Comparison of ENCODE assay signal across 7 mouse cellular contexts in genomic region chr5:25058853-25059741, GRCm38 (mm10). TPM values are rescaled to one million over a fixed set of nuclear protein-coding genes. Genes with fewer than 3 reads are reported as not detected.
DNase-seq lines count a peak whose midpoint lies in the region; ATAC-seq lines count a peak whose summit lies in the region.

No protein-coding gene starts in this region.

- H3K4me2 ChIP-seq in lung, embryonic 15.5 days, result peak overlapping the region; percentile 19; the same call in 1 of the 2 replicates
- H3K4me2 ChIP-seq in hindbrain, embryonic 14.5 days (replicated peaks), result peak overlapping the region; percentile 23
- H3K4me2 ChIP-seq in midbrain, embryonic 12.5 days (replicated peaks), result peak overlapping the region; percentile 18

- WGBS in lung, embryonic 15.5 days, result 20% methylated on average over 21 of the region's 21 CpGs
- WGBS in hindbrain, embryonic 14.5 days, result 15% methylated on average over 21 of the region's 21 CpGs
- 25% methylated on average over 21 of the region's 21 CpGs for WGBS in midbrain, embryonic 12.5 days

- ATAC-seq in lung, embryonic 15.5 days (ENCODE audit: borderline replicate concordance, extremely low read depth, low FRiP score, low TSS enrichment), result peak; percentile 41; the same call in 1 of the 2 replicates
- ATAC-seq in hindbrain, embryonic 14.5 days (ENCODE audit: low FRiP score), result peak; percentile 44; the same call in 1 of the 2 replicates
- ATAC-seq in midbrain, embryonic 12.5 days (ENCODE audit: low FRiP score, low read depth), result 0 out of 2 replicates have a peak, but pooled peaks have one; percentile 38

- H3K27ac ChIP-seq in lung, embryonic 15.5 days, result no peak overlapping the region
- no peak overlapping the region for H3K27ac ChIP-seq in hindbrain, embryonic 14.5 days
- H3K27ac ChIP-seq in midbrain, embryonic 12.5 days (replicated peaks), result no peak overlapping the region

- H3K9me3 ChIP-seq in lung, embryonic 15.5 days, result no peaks in the 10 kb centered on the region
- H3K9me3 ChIP-seq in hindbrain, embryonic 14.5 days (ENCODE audit: control insufficient read depth, low read length), result no peaks in the 10 kb centered on the region
- H3K9me3 ChIP-seq in midbrain, embryonic 12.5 days, result no peaks in the 10 kb centered on the region

- H3K9ac ChIP-seq in lung, embryonic 15.5 days, result no peak overlapping the region
- H3K9ac ChIP-seq in hindbrain, embryonic 14.5 days, result peak overlapping the region; percentile 9; the same call in 1 of the 2 replicates
- H3K9ac ChIP-seq in midbrain, embryonic 12.5 days (replicated peaks), result 0 out of 2 replicates have a peak overlapping the region, but pooled peaks have one; percentile 34

- DNase-seq in lung, postnatal 14 days, result no peak
- peak; percentile 11 for DNase-seq in embryo, embryonic 9.5 days (ENCODE audit: extremely low spot score)
- DNase-seq in hindbrain, embryonic 14.5 days (ENCODE audit: low spot score), result peak; percentile 31
- no peak for DNase-seq in thymus, postnatal 10 days (ENCODE audit: low spot score in 2 of 2)
- no peak for DNase-seq in spleen, postnatal 10 days (ENCODE audit: low spot score in 2 of 2)

- no peak overlapping the region for H3K4me3 ChIP-seq in lung, embryonic 15.5 days
- no peak overlapping the region for H3K4me3 ChIP-seq in hindbrain, embryonic 14.5 days (replicated peaks; ENCODE audit: low read length)
- H3K4me3 ChIP-seq in midbrain, embryonic 12.5 days, result no peak overlapping the region

- H3K36me3 ChIP-seq in lung, embryonic 15.5 days, result no peaks in the 10 kb centered on the region
- no peaks in the 10 kb centered on the region for H3K36me3 ChIP-seq in hindbrain, embryonic 14.5 days (replicated peaks; ENCODE audit: control insufficient read depth, insufficient read depth)
- H3K36me3 ChIP-seq in midbrain, embryonic 12.5 days, result no peaks in the 10 kb centered on the region

- no peaks in the 10 kb centered on the region for H3K27me3 ChIP-seq in lung, embryonic 15.5 days
- no peaks in the 10 kb centered on the region for H3K27me3 ChIP-seq in hindbrain, embryonic 14.5 days (ENCODE audit: control insufficient read depth, insufficient read depth, low read length)
- peaks cover 37% of the 10 kb centered on the region for H3K27me3 ChIP-seq in midbrain, embryonic 12.5 days

- peaks cover 34% of the 10 kb centered on the region for H3K4me1 ChIP-seq in lung, embryonic 15.5 days
- peaks cover 25% of the 10 kb centered on the region for H3K4me1 ChIP-seq in hindbrain, embryonic 14.5 days (replicated peaks; ENCODE audit: control insufficient read depth, insufficient read depth, low read length)
- peaks cover 26% of the 10 kb centered on the region for H3K4me1 ChIP-seq in midbrain, embryonic 12.5 days

RNA-seq across cellular contexts. Expression of gene Prkag2, which starts 41.3 kb away (rescaled TPM):
- polyA plus RNA-seq in lung, embryonic 15.5 days (2015; fragmentation: Nextera tagmentation; extraction: Ambion mirVana), result 27.9 and 30.2 TPM in 2 replicates
- 105 and 106 TPM in 2 replicates for polyA plus RNA-seq in hindbrain, embryonic 14.5 days (2014; fragmentation: Nextera tagmentation; extraction: Ambion mirVana)
- 56.2 and 62.8 TPM in 2 replicates for polyA plus RNA-seq in midbrain, embryonic 12.5 days (2016; fragmentation: Nextera tagmentation; extraction: Ambion mirVana)

Comparison
In these comparisons a context has a peak if more than half of its experiments do, and no peak if none do; other contexts are left out.
1. DNase-seq: peak in embryo, embryonic 9.5 days (single experiment) and hindbrain, embryonic 14.5 days (single experiment); none in lung, postnatal 14 days (single experiment), thymus, postnatal 10 days (0 of 2) and spleen, postnatal 10 days (0 of 2).
2. Peak in every context shown above with its lines, with median percentiles within 50 percentile points of each other: ATAC-seq and H3K4me2 ChIP-seq.